Mouse (Mus musculus): Measurements from ENCODE around the gene Klk12.

DNA sequence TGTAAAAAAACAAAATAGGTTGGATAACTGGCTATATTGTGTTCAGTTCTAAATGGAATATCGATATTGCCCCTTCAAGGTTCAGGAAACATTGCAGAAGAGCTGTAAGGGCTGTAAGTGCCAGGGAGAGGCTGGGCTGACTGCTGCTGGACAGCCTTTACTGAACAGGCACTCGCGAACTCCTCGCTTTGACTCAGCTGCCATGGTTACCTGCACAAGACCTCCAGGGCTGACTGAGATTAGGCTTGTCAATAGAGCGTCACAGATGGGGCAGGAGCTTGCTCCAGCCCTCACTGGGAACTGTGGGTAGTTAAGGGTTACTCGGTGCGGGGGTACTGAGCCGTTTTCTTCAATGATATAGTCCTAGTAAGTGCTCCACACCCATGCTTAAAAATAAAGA, 2.2 kb upstream of the Klk12 start:
- TF ChIP-seq CTCF (IDR thresholded peaks at IDR 0.05; ENCODE audit: control insufficient read depth, insufficient read depth, insufficient replicate concordance, low read depth, low read length) (no peak), POLR2A (IDR thresholded peaks at IDR 0.05; ENCODE audit: control insufficient read depth, low read depth, low read length) (no peak)

All from testis, adult 2 months (tissue).